Mouse (Mus musculus): ENCODE measurements around the gene Heyl. TPM values are rescaled to one million over a fixed set of nuclear protein-coding genes. Genes with fewer than 3 reads are reported as not detected.
A peak's percentile ranks its signal among the peaks of the same experiment; 100 is the strongest.

The Heyl gene
- polyA plus RNA-seq, 1 experiment, result 4.1 TPM

DNA sequence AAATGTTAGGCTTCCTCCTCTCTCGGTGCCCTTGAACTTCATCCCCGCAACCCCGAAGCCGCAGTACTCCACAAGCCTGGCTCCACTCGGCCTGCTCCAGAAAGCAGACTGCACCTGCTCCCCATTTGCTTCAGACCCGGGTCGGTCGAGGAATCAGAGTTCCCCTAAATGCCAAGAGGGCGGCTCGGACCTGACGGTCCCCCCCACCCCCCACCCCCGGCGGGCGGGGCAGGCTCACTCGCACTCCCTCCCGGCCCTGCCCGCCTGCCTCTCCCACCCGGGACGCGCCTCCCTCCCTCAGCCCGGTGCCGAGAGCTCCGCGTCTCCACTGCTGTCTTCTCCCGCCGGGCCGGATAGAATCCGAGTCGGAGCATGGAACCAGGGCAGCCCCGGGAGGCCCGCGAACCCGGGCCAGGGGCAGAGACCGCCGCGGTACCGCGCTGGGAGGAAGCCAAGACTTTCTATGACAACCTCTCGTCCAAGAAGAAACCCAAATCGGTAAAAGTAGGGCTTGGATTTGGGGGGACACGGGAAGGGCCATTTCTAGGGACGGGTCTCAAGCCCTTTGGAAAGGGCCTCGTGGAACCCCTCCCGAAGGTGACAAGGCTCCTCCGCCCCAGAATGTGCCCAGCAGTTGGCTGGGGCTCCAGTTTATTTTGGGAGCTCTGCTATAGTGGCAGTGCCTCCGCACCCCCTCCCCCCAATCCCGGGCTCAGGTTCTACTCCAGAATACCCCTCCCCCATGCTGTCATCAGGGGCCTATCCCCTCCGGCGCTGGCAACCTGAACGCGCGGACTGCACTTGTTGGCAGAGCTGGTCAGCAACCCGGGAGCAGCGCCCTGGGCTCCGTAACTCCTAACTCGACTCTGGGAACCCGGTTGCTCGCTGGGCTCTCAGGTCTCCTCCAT, 31.9 kb upstream of the Heyl start, which contains the start of gene Nt5c1a:
Gene Nt5c1a (plus strand): TSS at position 319 of the 908 bp plus-strand sequence.
- no peak within 1 kb of the TSS for H3K27ac ChIP-seq (ENCODE audit: insufficient read depth, low read depth, low read length)
- 5% methylated on average over 55 of the region's 58 CpGs for WGBS
- TF ChIP-seq POLR2A (IDR thresholded peaks at IDR 0.05; ENCODE audit: low read depth, low read length) (no peak), CTCF (conservative IDR thresholded peaks at IDR 0.05; ENCODE audit: insufficient read depth, insufficient read length, low read depth, low read length) (no peak)

DNA sequence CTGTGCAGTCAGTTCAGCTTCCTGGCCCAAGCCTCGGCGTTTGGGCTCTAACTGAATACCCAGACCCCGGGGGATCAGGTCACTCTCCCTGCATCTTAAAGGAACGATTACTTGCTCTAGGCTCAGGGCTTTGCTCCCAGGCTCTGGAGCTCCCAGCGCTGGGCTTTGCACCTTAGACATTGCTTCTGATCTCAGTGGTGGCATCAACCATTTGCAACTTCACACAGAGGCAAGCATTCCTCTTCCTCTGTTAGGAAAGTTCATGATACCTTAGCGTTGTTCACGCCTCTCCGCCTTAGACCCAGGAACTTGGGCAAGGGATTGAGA, 31.3 kb upstream of the Heyl start:
- no peaks in the 10 kb centered on the region for H3K36me3 ChIP-seq (ENCODE audit: control insufficient read depth, insufficient read depth, low read length)
- no peak overlapping the region for H3K27ac ChIP-seq (ENCODE audit: insufficient read depth, low read depth, low read length)
- 31% methylated on average over 8 of the region's 8 CpGs for WGBS
- TF ChIP-seq CTCF (conservative IDR thresholded peaks at IDR 0.05; ENCODE audit: insufficient read depth, insufficient read length, low read depth, low read length) (no peak), POLR2A (IDR thresholded peaks at IDR 0.05; ENCODE audit: low read depth, low read length) (no peak)
- H3K4me3 ChIP-seq (ENCODE audit: insufficient read depth, low read depth, low read length), result no peak overlapping the region
- peaks cover 1% of the 10 kb centered on the region; the same call in 1 of the 2 replicates for H3K27me3 ChIP-seq (replicated peaks; ENCODE audit: control insufficient read depth, insufficient read depth, low read length)
- DNase-seq, result no peak
- H3K4me1 ChIP-seq (ENCODE audit: control insufficient read depth, insufficient read depth, low read length), result 0 out of 2 replicates have a peak, but pooled peaks cover 3% of the 10 kb centered on the region

More for the DNA sequence above, 31.9 kb upstream of the Heyl start, which contains the start of gene Nt5c1a:
- peaks cover 1% of the 10 kb centered on the region; the same call in 1 of the 2 replicates for H3K27me3 ChIP-seq (replicated peaks; ENCODE audit: control insufficient read depth, insufficient read depth, low read length)
- peak within 1 kb of the TSS; percentile 1 for H3K4me3 ChIP-seq (ENCODE audit: insufficient read depth, low read depth, low read length)
- 0 out of 2 replicates have a peak, but pooled peaks cover 6% of the 10 kb centered on the region for H3K4me1 ChIP-seq (ENCODE audit: control insufficient read depth, insufficient read depth, low read length)
- peak; percentile 13 for DNase-seq
- no peaks in the 10 kb centered on the region for H3K36me3 ChIP-seq (ENCODE audit: control insufficient read depth, insufficient read depth, low read length)

DNA sequence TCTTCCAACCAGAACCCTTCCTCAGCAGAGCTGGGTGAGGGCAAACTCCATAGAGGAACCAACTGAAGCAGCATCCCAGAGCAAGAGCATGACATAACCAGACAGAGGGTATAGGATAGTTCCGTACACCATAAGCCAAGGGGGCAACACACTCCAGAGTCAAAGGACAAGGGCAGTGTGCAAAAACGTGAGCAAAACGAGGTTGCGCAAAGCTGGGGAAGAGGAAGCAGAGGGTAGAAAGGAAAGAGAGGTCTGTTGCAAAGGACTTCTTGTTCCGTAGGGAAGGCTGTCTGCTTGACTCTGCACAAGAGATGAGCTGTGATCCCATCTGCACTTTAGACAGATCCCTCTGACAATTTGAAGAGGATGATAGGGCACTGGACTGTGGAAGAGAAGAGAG, 26.0 kb upstream of the Heyl start:
- WGBS, result 68% methylated on average over 5 of the region's 5 CpGs
- TF ChIP-seq POLR2A (IDR thresholded peaks at IDR 0.05; ENCODE audit: low read depth, low read length), result no peak
- TF ChIP-seq CTCF (conservative IDR thresholded peaks at IDR 0.05; ENCODE audit: insufficient read depth, insufficient read length, low read depth, low read length), result no peak
- no peak overlapping the region for H3K27ac ChIP-seq (ENCODE audit: insufficient read depth, low read depth, low read length)

DNA sequence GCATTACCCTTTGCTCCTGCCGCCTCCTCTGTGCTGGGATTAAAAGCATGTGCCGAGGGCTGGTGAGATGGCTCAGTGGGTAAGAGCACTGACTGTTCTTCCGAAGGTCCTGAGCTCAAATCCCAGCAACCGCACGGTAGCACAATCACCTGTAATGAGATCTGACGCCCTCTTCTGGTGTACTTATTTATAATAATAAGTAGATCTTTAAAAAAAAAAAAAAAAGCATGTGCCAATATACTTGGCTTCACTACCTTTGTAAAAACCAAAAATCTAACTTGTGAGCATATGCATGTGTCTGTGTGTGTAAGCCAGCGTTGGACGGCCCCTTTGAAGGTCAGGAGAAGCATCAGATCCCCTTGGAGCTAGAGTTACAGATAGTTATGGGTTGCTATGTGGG, 22.4 kb upstream of the Heyl start:
- Histone ChIP-seq H3K27ac (ENCODE audit: insufficient read depth, low read depth, low read length) (no peak overlapping the region), H3K36me3 (ENCODE audit: control insufficient read depth, insufficient read depth, low read length) (no peaks in the 10 kb centered on the region), H3K4me3 (ENCODE audit: insufficient read depth, low read depth, low read length) (no peak overlapping the region), H3K4me1 (ENCODE audit: control insufficient read depth, insufficient read depth, low read length) (no peaks in the 10 kb centered on the region), H3K27me3 (replicated peaks; ENCODE audit: control insufficient read depth, insufficient read depth, low read length) (no peaks in the 10 kb centered on the region)
- DNase-seq, result no peak
- TF ChIP-seq CTCF (conservative IDR thresholded peaks at IDR 0.05; ENCODE audit: insufficient read depth, insufficient read length, low read depth, low read length) (no peak), POLR2A (IDR thresholded peaks at IDR 0.05; ENCODE audit: low read depth, low read length) (no peak)
- WGBS, result 58% methylated on average over 8 of the region's 8 CpGs

More for the DNA sequence above, 26.0 kb upstream of the Heyl start:
- no peak overlapping the region for H3K4me3 ChIP-seq (ENCODE audit: insufficient read depth, low read depth, low read length)
- no peaks in the 10 kb centered on the region for H3K4me1 ChIP-seq (ENCODE audit: control insufficient read depth, insufficient read depth, low read length)
- no peaks in the 10 kb centered on the region for H3K36me3 ChIP-seq (ENCODE audit: control insufficient read depth, insufficient read depth, low read length)
- DNase-seq, result no peak
- no peaks in the 10 kb centered on the region for H3K27me3 ChIP-seq (replicated peaks; ENCODE audit: control insufficient read depth, insufficient read depth, low read length)

DNA sequence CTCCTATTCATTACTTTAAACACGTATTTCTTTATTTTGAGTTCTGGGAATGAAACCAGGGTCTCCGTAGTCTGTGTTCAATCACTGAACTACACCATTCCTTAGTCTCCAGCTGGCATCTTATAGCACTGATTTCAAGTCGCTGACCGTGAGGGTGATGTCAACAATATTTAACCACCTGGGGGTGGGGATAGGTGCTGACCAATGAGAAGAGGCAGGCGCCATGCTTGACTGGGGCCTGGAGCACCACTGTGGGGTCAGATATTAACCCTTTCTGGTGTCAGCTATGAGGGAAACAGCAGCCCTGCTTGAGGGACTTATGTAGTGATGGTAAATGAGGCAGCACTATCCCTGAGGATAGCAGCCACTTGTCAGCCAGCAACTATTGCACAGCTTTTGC, 21.9 kb upstream of the Heyl start:
- H3K4me3 ChIP-seq (ENCODE audit: insufficient read depth, low read depth, low read length), result no peak overlapping the region
- no peaks in the 10 kb centered on the region for H3K27me3 ChIP-seq (replicated peaks; ENCODE audit: control insufficient read depth, insufficient read depth, low read length)
- no peak for TF ChIP-seq POLR2A (IDR thresholded peaks at IDR 0.05; ENCODE audit: low read depth, low read length)
- TF ChIP-seq CTCF (conservative IDR thresholded peaks at IDR 0.05; ENCODE audit: insufficient read depth, insufficient read length, low read depth, low read length), result no peak
- peak; percentile 14 for DNase-seq
- no peak overlapping the region for H3K27ac ChIP-seq (ENCODE audit: insufficient read depth, low read depth, low read length)
- 52% methylated on average over 5 of the region's 5 CpGs for WGBS
- H3K36me3 ChIP-seq (ENCODE audit: control insufficient read depth, insufficient read depth, low read length), result no peaks in the 10 kb centered on the region
- no peaks in the 10 kb centered on the region for H3K4me1 ChIP-seq (ENCODE audit: control insufficient read depth, insufficient read depth, low read length)

DNA sequence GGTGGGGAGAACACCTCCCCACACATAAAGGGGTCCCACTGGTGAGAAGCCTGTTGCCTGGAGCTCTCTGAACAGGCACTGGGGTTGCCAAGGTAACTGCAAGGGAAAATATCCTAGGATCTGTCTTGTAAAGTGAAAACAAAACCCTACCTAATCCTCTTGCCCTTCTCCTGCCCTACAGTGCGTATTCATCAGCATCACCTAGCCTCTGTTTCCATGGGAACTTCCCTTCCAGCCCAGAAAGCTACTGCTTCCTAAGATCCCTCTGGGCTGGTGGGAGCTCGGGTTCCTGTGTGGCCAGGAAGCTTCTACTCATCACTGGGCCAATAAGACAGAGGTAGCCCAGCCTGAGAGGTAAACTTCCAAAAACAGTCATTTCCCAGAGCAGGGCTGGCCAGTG, 21.0 kb upstream of the Heyl start:
- DNase-seq, result no peak
- H3K27me3 ChIP-seq (replicated peaks; ENCODE audit: control insufficient read depth, insufficient read depth, low read length), result no peaks in the 10 kb centered on the region
- WGBS, result 63% methylated on average over 2 of the region's 2 CpGs
- no peaks in the 10 kb centered on the region for H3K36me3 ChIP-seq (ENCODE audit: control insufficient read depth, insufficient read depth, low read length)
- no peak for TF ChIP-seq CTCF (conservative IDR thresholded peaks at IDR 0.05; ENCODE audit: insufficient read depth, insufficient read length, low read depth, low read length)
- TF ChIP-seq POLR2A (IDR thresholded peaks at IDR 0.05; ENCODE audit: low read depth, low read length), result no peak
- no peaks in the 10 kb centered on the region for H3K4me1 ChIP-seq (ENCODE audit: control insufficient read depth, insufficient read depth, low read length)
- H3K27ac ChIP-seq (ENCODE audit: insufficient read depth, low read depth, low read length), result no peak overlapping the region
- no peak overlapping the region for H3K4me3 ChIP-seq (ENCODE audit: insufficient read depth, low read depth, low read length)

DNA sequence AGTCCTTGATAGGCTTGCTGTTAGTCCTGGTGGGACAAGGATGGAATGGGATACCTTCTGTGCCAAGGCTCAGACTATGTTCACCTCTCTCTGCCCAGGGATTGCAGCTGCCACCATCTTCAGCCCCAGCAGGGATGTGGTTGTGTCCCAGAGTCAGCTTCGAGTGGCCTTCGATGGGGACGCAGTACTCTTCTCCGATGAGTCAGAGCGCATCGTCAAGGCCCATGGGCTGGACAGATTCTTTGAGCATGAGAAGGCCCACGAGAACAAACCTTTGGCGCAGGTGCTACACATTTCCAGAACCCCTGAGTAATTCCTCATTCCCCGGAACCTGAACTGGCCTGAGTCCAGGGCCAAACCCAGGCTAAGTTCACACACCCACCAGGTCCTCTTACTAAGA, 19.4 kb upstream of the Heyl start:
- no peaks in the 10 kb centered on the region for H3K4me1 ChIP-seq (ENCODE audit: control insufficient read depth, insufficient read depth, low read length)
- DNase-seq, result no peak
- no peak overlapping the region for H3K4me3 ChIP-seq (ENCODE audit: insufficient read depth, low read depth, low read length)
- H3K27ac ChIP-seq (ENCODE audit: insufficient read depth, low read depth, low read length), result no peak overlapping the region
- WGBS, result 91% methylated on average over 9 of the region's 9 CpGs
- no peaks in the 10 kb centered on the region for H3K27me3 ChIP-seq (replicated peaks; ENCODE audit: control insufficient read depth, insufficient read depth, low read length)
- no peaks in the 10 kb centered on the region for H3K36me3 ChIP-seq (ENCODE audit: control insufficient read depth, insufficient read depth, low read length)
- TF ChIP-seq POLR2A (IDR thresholded peaks at IDR 0.05; ENCODE audit: low read depth, low read length), result no peak
- no peak for TF ChIP-seq CTCF (conservative IDR thresholded peaks at IDR 0.05; ENCODE audit: insufficient read depth, insufficient read length, low read depth, low read length)
